Mouse (Mus musculus) midbrain, embryonic 13.5 days (tissue): ENCODE results near the gene Tmem268. TPM values are rescaled to one million over a fixed set of nuclear protein-coding genes. Genes with fewer than 3 reads are reported as not detected.

ENCODE experiments used
- ATAC-seq: fragments of 200-750 bp; cut with Nextera tagmentation; 2 replicates; pipeline ENCODE4 v1.8.0; 2017; ENCODE audit warnings: mild to moderate bottlenecking, moderate TSS enrichment, moderate library complexity
- H3K27ac ChIP-seq: fragments of 300-500 bp; sonication (generic); 2 replicates; pipeline ENCODE4 v1.5.1; 2015; ENCODE audit warnings: inconsistent platforms, mild to moderate bottlenecking, moderate library complexity
- H3K27me3 ChIP-seq: fragments of 300-500 bp; sonication (generic); 2 replicates; pipeline ENCODE4 v1.6.1; 2015; ENCODE audit warnings: mild to moderate bottlenecking, inconsistent platforms
- H3K36me3 ChIP-seq: fragments of 300-500 bp; sonication (generic); 2 replicates; pipeline ENCODE4 v1.6.1; 2015; ENCODE audit warnings: mild to moderate bottlenecking, inconsistent platforms
- H3K4me1 ChIP-seq: fragments of 300-500 bp; sonication (generic); replicated peaks from 2 replicates; pipeline ENCODE4 v1.6.1; 2015; ENCODE audit warnings: inconsistent platforms
- H3K4me2 ChIP-seq: fragments of 300-500 bp; sonication (generic); replicated peaks from 2 replicates; pipeline ENCODE4 v1.6.1; 2015; ENCODE audit warnings: moderate library complexity, mild to moderate bottlenecking, inconsistent platforms
- H3K4me3 ChIP-seq: fragments of 300-500 bp; sonication (generic); replicated peaks from 2 replicates; pipeline ENCODE4 v1.5.1; 2015; ENCODE audit warnings: mild to moderate bottlenecking, inconsistent platforms
- H3K9ac ChIP-seq: fragments of 300-500 bp; sonication (generic); replicated peaks from 2 replicates; pipeline ENCODE4 v1.6.1; 2015; ENCODE audit warnings: mild to moderate bottlenecking, inconsistent platforms
- H3K9me3 ChIP-seq: fragments of 300-500 bp; sonication (generic); 2 replicates; pipeline ENCODE4 v1.6.1; 2016; ENCODE audit warnings: mild to moderate bottlenecking, inconsistent platforms
- WGBS: fragments of 180-500 bp; shearing (Covaris S2); methylation state at CpG from one replicate; pipeline ENCODE4 v1.1.7; 2015; 5-methylcytosine and 5-hydroxymethylcytosine counted together
- polyA plus RNA-seq: library from polyadenylated mRNA; unstranded; fragments of >200 nt; fragmentation: Nextera tagmentation; extraction: Ambion mirVana; gene quantifications from 2 replicates; pipeline ENCODE4 v1.2.1, GENCODE M21; 2015

Tmem268 gene
- polyA plus RNA-seq, 1 experiment from 2014 or later = 2.8 TPM

DNA sequence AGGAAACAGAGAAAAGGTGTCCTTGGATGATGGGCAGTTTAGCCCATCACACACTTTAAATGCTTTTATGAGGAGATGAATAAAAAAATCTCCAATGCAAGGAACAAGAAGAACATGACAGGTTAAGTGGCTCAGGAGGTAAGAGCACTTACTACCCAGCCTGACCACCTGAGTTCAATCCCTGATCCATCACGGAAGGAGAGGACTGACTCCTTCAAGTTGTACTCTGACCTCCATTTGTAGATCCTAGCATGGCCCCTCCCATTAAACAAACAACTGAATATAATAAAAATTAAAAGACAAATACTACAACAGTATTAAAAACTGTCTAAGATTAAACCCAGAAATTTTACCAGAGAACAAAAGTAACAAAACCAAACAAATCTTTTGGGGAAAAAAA, 47.4 kb downstream of the Tmem268 start:
- Histone ChIP-seq H3K27me3 (no peaks in the 10 kb centered on the region), H3K4me2 (no peak overlapping the region), H3K27ac (no peak overlapping the region), H3K4me3 (no peak overlapping the region), H3K4me1 (no peaks in the 10 kb centered on the region), H3K9me3 (no peaks in the 10 kb centered on the region), H3K9ac (no peak overlapping the region), H3K36me3 (no peaks in the 10 kb centered on the region)
- ATAC-seq = no peak
- WGBS = 88% methylated on average over 1 of the region's 1 CpGs

GRCm38 (mm10) chr4:63608391-63608790, 49.8 kb downstream of the Tmem268 start:
- no peaks in the 10 kb centered on the region for H3K4me1 ChIP-seq
- H3K4me2 ChIP-seq = no peak overlapping the region
- no peaks in the 10 kb centered on the region for H3K36me3 ChIP-seq
- no peak overlapping the region for H3K4me3 ChIP-seq
- H3K9ac ChIP-seq = no peak overlapping the region
- WGBS = 79% methylated on average over 7 of the region's 7 CpGs
- no peaks in the 10 kb centered on the region for H3K9me3 ChIP-seq
- ATAC-seq = no peak
- no peak overlapping the region for H3K27ac ChIP-seq
- no peaks in the 10 kb centered on the region for H3K27me3 ChIP-seq

DNA sequence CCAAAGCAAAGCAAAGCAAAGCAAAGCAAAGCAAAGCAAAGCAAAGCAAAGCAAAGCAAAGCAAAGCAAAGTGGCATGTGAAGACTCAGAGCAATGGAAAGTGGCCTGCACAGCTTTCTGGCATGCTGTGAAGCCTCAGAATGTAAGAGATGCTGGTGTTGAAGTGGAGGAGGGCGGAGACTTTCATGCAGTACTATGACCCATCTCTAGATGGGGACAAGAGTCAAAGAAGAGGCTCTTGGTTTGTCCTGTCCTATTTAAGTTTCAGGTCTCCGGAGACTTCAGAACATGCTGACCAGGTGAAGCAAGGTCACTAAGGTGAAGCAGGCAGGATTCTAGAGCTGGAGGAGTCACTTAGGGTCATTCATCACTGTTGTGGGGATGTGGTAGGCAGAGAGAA, 63.3 kb downstream of the Tmem268 start:
- WGBS = 89% methylated on average over 2 of the region's 2 CpGs
- H3K27me3 ChIP-seq = no peaks in the 10 kb centered on the region
- H3K4me1 ChIP-seq = no peaks in the 10 kb centered on the region
- H3K27ac ChIP-seq = no peak overlapping the region
- H3K4me2 ChIP-seq = no peak overlapping the region
- H3K36me3 ChIP-seq = no peaks in the 10 kb centered on the region
- no peak overlapping the region for H3K4me3 ChIP-seq
- no peak for ATAC-seq
- no peaks in the 10 kb centered on the region for H3K9me3 ChIP-seq
- no peak overlapping the region for H3K9ac ChIP-seq

DNA sequence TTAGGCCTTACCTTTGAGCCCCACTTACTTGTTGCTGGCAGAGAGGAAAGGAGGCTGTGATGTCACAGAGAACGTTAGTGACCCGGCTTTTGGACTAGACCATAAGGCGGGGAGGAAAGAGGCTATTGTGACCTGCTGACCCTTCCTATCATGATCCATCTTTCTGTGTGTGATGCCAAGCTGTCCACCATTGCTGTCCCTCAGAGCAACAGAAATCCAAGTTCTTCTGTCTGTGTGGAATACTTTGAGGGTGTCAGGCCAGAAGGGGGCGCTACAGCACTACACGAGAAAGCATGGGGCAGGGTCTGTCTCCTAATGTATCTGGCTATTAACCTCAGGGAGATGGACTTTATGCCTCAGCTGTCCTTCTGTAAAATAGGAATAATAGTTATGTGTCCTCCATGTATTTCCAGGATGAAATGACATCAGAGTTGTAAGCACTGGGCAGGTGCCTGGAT, 63.8 kb downstream of the Tmem268 start, which contains the start of gene Tex48:
Gene Tex48, minus strand, starts transcription at position 51 of the 458 bp plus-strand sequence.
- 56% methylated on average over 5 of the region's 5 CpGs for WGBS
- no peaks in the 10 kb centered on the region for H3K36me3 ChIP-seq
- no peaks in the 10 kb centered on the region for H3K27me3 ChIP-seq
- no peaks in the 10 kb centered on the region for H3K9me3 ChIP-seq
- no peaks in the 10 kb centered on the region for H3K4me1 ChIP-seq
- no peak for ATAC-seq
- no peak within 1 kb of the TSS for H3K4me2 ChIP-seq
- H3K4me3 ChIP-seq = no peak within 1 kb of the TSS
- H3K27ac ChIP-seq = no peak within 1 kb of the TSS
- H3K9ac ChIP-seq = no peak within 1 kb of the TSS

- 73% methylated on average over 3 of the region's 3 CpGs for WGBS
- Histone ChIP-seq H3K27me3 (no peaks in the 10 kb centered on the region), H3K9ac (no peak overlapping the region), H3K4me1 (no peaks in the 10 kb centered on the region), H3K4me3 (no peak overlapping the region), H3K9me3 (no peaks in the 10 kb centered on the region), H3K4me2 (no peak overlapping the region), H3K27ac (no peak overlapping the region), H3K36me3 (no peaks in the 10 kb centered on the region)
- no peak for ATAC-seq
Measured at GRCm38 (mm10) chr4:63625563-63626080, 67.0 kb downstream of the Tmem268 start.

- 88% methylated on average over 8 of the region's 8 CpGs for WGBS
- ATAC-seq = no peak
Measured at GRCm38 (mm10) chr4:63627111-63627510, 68.5 kb downstream of the Tmem268 start.

DNA sequence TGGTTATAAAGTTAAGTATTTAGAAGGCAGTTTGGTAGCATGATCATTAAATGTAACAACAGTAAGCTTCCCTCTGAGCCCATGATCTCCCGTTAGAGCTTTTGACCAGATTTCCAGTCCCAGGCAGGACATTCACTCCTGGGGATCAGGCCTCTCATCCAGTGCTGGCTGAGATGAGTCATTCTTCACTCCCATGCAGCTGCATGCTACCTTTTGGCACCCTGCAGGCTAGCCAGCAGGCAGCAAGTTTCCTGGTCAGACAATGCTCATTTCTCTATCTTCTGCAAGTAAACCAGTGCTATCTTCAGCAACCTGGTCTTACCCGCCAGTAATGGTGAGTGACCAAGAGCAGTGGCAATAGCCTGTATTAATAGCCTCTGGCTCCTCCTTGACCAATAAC, 74.6 kb downstream of the Tmem268 start:
- no peak overlapping the region for H3K9ac ChIP-seq
- WGBS = 91% methylated on average over 2 of the region's 2 CpGs
- H3K9me3 ChIP-seq = no peaks in the 10 kb centered on the region
- H3K4me3 ChIP-seq = no peak overlapping the region
- H3K36me3 ChIP-seq = no peaks in the 10 kb centered on the region
- H3K27ac ChIP-seq = no peak overlapping the region
- no peak overlapping the region for H3K4me2 ChIP-seq
- no peaks in the 10 kb centered on the region for H3K4me1 ChIP-seq
- no peak for ATAC-seq
- no peaks in the 10 kb centered on the region for H3K27me3 ChIP-seq

More at GRCm38 (mm10) chr4:63627111-63627510, 68.5 kb downstream of the Tmem268 start:
- Histone ChIP-seq H3K36me3 (no peaks in the 10 kb centered on the region), H3K4me2 (no peak overlapping the region), H3K27me3 (no peaks in the 10 kb centered on the region), H3K9ac (no peak overlapping the region), H3K4me1 (no peaks in the 10 kb centered on the region), H3K27ac (no peak overlapping the region), H3K9me3 (no peaks in the 10 kb centered on the region), H3K4me3 (no peak overlapping the region)

Other genes starting within 250 kb of the Tmem268 start
- not detected in 2 replicates for gene Orm1, start 214.2 kb upstream of the Tmem268 start, polyA plus RNA-seq
- not detected in 2 replicates for gene Orm3, start 202.6 kb upstream of the Tmem268 start, polyA plus RNA-seq
- not detected in 2 replicates for gene Orm2, start 196.3 kb upstream of the Tmem268 start, polyA plus RNA-seq
- 10.7 and 11.8 TPM in 2 replicates for gene Akna, start 155.4 kb upstream of the Tmem268 start, polyA plus RNA-seq
- 6.6 and 10.3 TPM in 2 replicates for gene Whrn, start 62.8 kb upstream of the Tmem268 start, polyA plus RNA-seq
- 461 and 466 TPM in 2 replicates for gene Atp6v1g1, start 14.0 kb upstream of the Tmem268 start, polyA plus RNA-seq
- gene Gm11213, start 46.5 kb downstream of the Tmem268 start, polyA plus RNA-seq = not detected in 2 replicates
- gene Tex48, start 63.6 kb downstream of the Tmem268 start, polyA plus RNA-seq = not detected in 2 replicates
- not detected in 2 replicates for gene Gm11214, start 104.6 kb downstream of the Tmem268 start, polyA plus RNA-seq
- gene Tnfsf15, start 186.3 kb downstream of the Tmem268 start, polyA plus RNA-seq = not detected in 2 replicates